Mouse (Mus musculus) erythroid progenitor cell, adult 5-6 weeks (primary cell): ENCODE measurements at regions not wholly inside any gene's neighbourhood (a gene's known extent, or its start where the extent isn't known, plus 50 kb on each side); places are given as distances from the start of the nearest gene placed in this dataset.

ENCODE experiments used
- ATAC-seq: replicated peaks from 2 replicates; pipeline ENCODE4 v1.8.0; 2016; ENCODE audit warnings: moderate number of reproducible peaks, mild to moderate bottlenecking, moderate TSS enrichment, inconsistent platforms; ENCODE audit not compliant: poor library complexity, low FRiP score, severe bottlenecking

DNA sequence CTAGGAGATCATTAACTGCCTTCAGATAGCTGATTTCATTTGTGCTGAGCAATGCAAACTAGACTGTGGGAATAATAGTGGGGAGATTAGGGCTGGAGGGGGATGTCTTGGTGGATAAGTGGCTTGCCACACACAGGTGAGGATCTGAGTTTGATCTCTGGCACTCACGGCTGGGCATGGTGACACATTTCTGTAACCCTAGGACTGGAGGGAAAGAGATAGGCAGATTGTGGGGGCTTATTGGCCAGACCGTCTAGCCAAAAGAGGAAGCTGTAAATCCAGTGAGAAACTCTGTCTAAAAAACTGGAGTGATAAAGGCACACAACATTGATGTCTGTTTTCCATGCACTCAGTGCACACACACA is 420.2 kb downstream of the Prdm2 start:
- no peak for ATAC-seq

DNA sequence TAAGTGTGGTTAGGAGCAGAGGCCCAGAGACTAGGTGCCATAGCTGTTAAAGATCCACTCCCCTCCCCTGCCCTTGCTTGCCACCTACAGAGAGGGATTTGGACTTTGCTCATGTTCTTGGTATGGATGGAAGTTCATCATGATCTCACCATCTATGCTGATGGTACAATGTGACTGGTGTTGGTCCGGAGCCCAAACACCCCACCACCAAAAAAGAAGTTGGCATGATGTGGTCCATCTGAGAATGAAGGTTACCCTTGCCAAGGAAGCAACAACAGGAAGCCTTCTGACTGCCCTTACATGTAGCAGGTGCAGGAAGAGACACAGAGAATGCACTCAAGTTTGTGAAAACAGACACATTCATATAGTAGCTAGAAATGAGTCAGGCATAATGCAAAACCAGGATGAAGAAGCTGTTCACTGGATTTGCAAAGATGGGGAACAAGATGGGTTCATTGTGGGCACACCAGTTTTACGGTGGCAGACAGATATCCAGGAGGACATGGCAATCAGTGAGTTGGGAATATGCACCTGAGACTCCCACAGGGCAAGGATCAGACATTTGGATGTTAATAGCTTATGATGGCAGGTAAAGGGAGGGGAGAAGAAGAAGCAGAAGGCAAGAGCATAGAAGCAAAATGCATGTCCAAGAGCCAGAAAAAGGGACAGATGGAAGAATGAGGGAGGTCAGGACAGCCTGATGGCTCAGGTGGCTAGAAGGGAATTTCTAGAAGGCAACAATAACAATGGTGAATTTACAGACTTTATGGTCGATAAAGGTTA is 420.8 kb downstream of the Prdm2 start:
- ATAC-seq: no peak

DNA sequence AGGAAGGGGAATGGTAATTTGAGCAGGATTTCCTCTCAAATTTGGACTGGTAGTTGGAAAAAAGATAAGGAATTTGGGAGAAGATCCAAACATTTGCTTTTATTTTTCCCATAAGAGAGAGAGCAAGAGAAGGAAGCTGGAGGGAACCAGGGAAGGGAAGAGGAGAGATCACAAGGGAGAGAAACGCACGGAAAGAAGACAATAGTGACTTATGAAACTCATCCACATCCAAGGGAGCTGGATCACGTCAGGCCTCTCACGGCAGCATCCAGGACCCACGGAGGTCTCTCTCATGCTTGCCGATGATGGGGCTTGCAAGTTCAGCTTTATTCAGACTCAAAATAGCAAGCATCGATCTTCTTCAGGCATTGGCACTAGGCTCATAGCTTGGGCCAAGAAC is 423.7 kb downstream of the Prdm2 start:
- ATAC-seq: no peak

DNA sequence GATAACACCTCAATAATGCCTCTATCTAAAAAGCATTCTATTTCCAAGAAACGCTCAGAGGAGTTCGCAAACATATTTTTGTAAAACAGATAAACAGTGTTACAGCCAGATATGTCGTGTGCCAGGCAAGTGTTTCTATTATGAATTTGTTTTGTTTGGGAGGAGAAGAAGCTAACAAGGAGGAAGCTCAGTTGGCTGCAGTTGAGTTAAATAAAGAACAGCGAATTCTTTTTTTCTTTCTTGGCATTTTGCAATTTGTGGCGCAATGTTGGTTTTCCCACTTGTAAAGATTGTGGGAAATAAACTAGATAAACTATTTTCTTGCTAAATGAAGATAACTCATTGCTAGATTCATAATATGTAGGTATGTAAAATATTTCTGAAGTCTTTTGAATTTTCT is 427.4 kb downstream of the Prdm2 start:
- ATAC-seq: no peak

DNA sequence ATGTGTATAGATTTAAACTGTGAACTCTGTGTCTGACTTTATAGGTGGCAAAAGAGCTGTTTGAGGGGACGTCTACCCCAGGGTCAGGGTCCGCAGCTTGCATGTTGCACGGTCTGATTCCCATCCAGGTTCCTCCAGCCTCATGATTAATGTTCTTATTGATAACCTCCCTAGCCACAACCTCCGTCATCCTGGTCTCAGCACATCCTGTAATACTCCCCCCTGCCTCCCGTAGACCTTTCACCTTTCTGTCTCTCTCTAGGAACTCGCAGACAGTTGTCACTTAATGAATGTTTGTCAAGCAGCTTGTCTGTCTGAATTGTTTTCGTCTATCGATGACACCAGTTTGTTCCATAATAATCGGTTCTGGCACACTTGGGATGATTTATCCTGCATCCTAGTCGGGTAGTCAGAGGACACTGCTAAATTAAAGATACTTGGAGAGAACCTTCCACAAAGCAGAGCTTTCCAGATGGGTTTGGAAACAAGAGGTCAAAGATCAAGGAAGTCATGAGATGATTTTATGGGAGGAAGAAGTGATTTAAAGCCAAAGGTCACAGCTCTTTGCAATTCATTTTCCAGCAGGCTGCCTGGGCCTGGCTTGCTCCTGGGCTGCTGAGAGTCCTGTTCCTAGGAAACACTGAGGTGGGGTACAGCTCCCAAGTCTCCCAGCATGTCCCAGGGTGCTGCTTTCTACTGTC is 435.9 kb downstream of the Prdm2 start:
- no peak for ATAC-seq

DNA sequence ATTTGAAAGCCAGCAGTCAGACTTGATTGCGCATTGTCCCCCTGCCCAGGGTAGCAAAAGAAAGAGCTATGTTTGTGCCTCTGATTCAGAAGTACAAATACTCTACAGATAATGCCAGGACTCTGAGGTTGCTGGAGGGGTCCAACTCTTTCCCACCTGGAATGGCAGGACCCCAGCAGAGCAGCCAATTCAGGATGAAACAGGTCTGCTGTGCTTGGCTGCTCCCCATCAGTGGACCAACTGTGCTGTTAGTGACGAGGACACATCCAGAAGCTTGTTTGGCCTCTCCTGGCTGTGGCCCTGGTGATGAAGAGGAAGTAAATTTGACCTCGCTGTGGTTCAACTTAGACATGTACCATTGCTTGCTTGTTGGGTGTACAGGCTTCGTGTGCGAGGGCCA is 437.8 kb downstream of the Prdm2 start:
- no peak for ATAC-seq

DNA sequence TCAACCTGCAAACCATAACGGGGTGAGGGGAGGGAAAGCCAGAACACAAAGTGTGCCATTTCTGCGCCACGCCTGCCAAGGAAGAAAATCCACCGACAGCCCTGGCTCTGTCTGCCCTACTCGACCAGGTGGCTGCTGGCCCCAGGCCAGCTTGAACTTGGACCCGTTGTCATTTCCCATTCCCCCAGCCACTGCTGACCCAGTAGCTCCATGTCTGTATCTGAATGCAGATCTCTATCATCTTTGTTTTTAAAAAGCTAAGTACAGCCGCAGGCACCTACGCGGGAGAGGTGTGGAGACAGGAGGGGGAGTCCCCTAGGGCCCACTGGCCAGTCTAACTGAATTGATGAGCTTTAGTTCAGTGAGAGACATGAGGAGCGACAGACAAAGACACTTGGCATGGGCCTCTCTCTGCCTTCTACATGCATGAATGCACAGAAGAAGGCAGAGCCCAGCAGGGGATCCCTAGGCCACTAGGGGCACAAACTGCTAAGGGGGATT is 439.1 kb downstream of the Prdm2 start:
- no peak for ATAC-seq

DNA sequence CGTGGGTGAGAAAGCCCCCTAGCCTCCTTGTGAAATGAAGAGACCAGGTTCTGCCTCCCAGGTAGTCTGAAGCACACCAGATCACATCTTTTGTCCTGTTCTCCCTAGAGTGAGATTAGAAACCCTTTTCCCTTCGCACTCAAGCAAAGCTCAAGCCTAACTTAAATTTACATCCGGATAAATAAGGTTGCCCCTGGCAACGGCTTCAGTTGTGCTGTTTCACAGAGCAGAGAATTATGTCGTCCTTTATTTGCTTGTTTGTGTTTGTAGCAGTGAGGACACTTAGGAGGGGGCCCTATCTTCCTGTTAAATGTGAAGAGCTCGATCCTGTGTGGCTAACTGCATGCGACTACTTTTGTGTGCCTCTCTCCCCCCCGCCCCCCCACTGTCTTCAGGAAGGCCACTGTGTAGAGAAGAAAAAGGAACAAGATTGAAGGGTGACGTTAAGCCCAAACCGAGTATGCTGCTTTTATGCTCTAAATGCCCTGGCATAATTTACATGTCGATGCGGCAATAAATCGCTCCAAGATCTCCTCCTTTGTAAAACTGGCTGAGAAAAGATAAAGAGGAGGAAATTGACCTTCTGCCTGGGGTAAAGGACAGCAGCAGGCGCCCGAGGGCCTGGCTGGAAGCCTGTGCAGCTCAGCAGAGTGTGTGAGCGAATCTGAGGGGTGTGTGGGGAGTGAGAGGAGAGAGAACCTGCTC is 439.9 kb downstream of the Prdm2 start:
- no peak for ATAC-seq

DNA sequence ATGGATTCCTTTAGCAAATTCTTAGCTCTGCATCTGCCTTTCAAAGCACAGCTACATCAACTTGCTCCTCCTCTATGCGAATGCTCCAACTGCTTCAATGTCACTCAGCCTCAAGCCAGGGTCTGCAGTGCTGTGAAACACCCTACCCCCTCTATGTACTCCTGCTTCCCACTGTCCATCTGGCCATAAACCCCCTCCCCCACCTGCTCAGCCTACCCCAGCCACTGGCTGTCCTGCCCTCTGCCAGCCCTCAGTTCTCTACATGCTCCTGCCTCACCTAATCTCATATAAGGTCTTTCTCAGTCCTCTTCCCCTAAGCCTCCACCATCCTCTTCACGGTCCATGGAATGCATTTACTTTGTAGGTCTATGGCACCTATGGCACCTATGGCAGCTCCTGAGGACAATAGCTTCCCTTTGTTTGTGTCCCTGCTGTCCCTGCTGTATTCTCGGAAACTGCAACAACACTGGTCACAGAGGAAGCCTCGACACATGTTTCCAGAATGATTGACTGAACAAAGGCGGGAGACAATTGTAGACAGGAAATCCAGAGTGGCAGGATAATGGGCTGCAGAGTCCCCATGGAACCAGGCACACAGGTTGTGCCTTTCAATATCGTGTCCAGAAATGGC is 441.2 kb downstream of the Prdm2 start:
- ATAC-seq: no peak

DNA sequence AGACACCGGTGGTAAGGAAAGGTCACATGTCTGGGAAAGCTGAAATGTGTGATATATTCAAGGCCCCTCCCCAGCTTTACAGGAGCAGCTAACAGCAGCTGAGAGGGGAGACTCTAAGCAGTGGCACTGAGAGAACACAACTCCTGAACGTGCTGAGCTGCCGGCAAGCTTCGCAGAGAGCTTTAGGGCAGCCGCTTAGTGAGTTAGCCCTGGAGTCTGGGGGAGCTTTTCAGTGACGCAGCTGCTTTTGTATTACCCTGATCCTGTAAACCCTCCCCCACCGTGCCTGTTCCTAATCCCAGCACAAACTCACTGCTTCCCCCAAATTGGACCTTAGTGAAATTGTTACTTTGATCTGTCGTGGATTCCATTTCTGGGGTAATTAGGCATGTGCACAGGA is 442.6 kb downstream of the Prdm2 start:
- no peak for ATAC-seq

DNA sequence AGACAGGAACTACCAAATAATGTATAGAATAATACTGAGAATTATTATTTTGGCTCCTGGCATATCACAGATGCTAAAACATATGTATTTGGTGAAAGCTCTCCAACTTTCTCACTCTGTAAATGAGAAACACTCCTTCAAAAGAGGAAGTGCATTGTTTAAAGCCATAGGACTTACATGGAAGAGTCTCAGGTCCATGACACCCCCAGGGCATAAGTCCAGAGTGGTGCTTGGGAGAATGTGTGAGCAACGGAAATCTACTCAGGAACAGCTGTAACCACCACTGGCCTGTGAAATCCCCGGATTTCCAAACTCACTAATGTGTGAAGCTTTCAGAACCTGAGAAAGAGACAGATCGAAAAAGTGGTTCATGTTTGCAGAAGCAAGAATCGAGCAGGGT is 445.1 kb downstream of the Prdm2 start:
- ATAC-seq: no peak

DNA sequence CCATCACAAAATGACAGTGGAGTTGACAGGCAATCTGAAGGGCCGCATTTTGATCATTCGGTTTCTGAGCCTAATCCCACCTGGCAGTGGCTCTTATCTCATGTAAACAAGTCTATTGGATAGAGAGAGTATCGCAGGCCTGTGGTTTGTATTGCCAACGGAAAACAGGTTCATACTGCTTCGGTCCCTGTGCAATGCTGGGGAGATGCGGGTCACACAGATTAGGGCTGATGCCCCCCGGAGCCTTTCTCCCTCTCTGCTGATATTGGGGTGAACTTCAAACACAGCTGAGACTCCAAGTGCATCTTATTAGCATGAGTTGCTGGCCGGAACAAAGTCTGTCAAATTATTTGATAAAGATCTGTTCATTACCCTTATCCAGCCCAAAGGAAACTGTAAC is 451.2 kb downstream of the Prdm2 start:
- ATAC-seq: no peak

DNA sequence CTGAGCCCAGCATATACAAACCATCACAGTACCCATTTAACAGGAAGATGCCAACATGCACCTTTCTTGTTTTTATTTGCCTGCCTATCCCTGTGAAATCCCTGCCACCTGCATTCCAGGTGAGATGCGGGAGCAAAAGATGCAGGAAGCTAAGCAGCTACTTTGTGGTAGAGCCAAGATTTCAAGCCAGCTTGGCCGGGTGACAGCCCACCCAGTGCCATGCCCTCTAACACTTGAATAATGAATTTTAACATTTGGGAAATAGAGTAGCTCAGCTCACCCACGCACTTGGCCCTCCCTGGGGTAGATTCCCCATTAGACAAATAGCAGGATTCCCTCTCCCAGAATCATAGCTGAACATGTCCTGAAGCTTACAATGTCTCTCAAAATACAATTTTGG is 454.7 kb downstream of the Prdm2 start:
- no peak for ATAC-seq

DNA sequence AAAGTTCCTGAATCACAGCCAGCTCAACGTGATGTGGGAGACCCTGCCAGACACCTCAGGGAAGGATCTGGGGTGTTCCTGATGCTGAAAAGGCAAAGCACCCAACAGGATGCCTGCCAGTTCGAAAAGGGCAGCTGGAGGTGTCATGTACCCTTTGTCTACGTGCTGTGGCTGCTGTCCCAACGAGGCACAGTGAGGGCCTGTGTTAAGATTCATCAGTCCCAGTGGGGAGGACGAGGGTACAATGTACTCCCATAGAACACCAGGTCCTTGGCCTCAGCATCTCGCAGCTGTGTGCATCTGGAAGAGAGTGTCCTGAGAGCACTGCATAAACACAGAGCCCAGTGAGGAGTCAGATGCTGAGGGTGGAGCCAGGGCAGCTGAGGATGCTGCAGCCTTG is 456.5 kb downstream of the Prdm2 start:
- no peak for ATAC-seq

DNA sequence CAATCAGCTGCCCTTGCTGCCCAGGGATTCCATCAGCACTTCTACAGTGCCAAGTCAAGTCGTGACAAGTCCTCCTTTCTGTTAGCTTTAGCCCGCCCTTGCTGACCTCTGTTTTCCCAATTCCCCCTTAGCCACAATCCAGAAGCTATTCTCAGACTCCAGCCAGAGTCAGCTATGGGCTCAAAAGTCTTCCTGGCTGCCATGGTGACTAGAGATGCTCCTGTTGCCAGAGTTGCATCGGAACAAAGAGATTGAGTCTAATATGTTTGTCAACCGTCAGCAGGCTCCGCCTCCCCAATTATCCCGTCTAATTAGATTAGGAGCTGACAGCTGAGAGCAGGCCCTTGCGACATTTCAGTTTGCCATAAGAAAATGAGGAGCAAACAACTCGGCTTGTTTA is 462.9 kb downstream of the Prdm2 start:
- no peak for ATAC-seq

DNA sequence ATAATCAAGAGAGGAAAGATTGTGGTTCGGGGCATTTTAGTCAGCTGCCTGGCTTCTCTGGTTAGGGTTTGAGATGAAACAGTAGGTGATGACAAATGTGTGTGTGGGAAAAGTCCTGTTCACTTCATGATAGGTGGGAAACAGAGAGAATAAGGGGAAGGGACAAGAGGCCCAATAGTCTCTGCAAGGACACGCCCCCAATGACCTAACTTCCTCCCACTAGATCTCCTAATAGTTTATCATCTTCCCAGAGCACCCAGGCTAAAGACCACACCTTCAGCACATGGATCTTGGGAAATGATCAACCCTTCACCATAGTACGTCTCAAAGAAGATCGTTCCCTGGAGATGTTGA is 484.3 kb upstream of the Kazn start:
- ATAC-seq: no peak

DNA sequence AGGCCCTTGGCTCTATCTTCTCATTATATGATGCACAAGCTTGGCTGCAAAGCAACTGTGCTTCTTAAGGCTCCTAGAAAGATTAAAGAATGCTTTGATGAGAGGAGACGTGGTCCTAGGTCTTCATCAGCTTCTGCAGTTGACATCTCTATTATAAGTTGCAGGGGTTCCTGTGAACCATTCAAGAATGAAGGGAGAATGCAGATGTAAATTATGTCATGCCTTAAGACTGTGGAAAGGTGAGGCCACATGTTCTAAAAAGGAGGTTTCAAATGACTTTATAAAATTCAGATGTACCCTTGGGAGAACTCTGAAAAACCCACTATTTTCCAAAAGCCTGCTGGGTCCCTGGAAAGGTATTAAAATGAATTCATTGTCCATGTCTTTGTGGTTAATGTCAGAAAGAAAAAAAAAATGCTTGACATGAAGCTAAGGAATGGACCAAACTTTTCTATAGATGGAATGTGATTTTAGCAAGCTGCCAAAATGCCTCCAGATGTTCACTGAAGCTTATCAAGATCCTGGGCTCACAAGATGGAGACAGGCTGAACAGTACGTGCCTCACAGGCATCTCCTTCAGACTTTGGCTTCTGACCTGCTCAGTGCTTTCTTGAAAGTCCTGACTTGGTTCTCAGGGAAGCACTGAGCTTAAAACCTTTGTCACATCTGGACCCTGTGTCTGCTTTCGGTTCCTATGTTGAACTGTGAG is 483.8 kb upstream of the Kazn start:
- ATAC-seq: no peak

DNA sequence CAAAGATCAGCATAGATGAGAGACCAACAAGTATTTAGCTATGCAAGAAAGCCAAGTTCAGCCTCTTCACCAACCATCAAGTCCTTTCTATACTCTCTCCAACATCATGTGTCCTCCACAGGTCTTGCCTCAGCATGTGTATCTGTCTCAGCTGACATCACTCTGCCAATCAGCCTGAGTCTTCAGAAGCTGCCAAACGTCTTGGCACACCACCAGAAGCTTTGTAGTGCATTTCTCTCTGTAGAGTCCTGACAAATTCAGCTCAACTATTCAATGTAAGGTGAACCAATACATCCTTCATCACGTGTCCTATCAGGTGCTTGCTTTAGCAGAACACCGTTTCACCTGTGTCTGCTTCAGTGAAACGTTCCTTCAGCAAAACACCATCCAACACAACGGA is 462.4 kb upstream of the Kazn start:
- no peak for ATAC-seq

DNA sequence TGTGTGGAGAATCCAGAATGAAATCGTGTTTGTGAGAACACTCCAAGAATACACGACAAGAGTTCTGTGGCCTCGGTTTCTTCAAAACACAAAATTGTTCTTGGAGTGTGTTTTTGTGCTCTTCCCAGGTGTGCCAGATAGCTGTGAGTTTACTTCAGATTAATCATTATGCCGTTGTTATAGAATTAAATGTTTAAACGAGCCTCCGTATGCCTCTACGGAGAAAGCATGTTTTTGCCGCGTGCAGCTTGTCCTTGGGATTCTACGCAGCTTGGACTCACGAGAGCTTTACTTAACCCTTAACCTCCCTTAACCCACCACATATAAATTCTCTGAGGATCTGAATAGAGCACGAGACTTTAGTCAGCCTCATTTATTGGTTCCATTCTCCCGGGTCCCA is 455.7 kb upstream of the Kazn start:
- no peak for ATAC-seq

DNA sequence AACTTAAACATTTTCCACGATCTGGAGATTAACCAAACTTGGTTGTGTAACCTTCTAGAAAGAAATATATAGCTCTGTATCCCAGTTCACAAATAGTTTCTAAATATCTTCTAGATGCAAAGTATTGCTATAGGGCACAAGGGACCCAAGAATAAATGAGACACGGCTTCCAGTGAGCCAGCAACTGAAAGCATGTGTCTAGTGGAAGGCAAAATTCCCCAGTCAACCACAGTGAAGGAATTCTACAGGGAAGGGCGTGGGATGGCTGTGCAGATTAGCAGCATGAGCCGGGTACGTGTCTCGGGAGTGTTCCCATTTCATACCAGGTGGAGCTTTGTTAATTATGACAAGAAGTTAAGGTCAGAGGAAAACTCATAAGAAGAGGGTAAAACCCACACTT is 449.0 kb upstream of the Kazn start:
- no peak for ATAC-seq
